Mouse (Mus musculus) urinary bladder, adult 2 months (tissue): ENCODE results near the gene Olfr976. TPM values are rescaled to one million over a fixed set of nuclear protein-coding genes. Genes with fewer than 3 reads are reported as not detected.
"Not testable (repeated sequence)": the region's sequence is repeated elsewhere in the genome, so short reads cannot be mapped to it uniquely, and the experiment has no call there.

Experiments
- DNase-seq: peaks from one replicate; pipeline ENCODE4 v3.0.0; 2022; ENCODE audit warnings: low spot score
- polyA plus RNA-seq: library from polyadenylated mRNA; depleted of rRNA; stranded (reverse); fragments of >200 nt; gene quantifications from 2 replicates; pipeline ENCODE4 v1.2.3, GENCODE M21; 2012; rRNA removed

The Olfr976 gene
- not detected in 2 replicates for polyA plus RNA-seq

DNA sequence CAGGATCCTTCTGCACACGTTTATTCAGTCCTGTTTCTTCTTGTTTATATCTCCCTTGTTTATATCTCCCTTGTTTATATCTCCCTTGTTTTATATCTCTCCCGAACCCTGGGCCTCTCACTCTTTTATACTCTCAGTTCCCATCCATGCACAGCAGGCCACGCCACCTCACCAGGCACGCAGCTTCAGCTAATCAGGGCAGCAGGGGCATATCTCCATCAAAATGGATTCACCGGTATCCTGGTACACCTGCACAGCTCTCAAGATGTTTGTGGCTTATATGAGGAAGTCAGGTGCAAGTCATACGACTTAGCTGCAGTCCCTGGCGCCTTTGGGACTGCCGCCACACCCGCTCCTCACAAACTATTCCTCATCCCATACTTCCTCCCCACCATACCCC is at the start of gene Olfr976:
TSS of gene Olfr976 (minus strand) at position 101 of the 400 bp plus-strand sequence.
- DNase-seq: not testable (repeated sequence)

DNA sequence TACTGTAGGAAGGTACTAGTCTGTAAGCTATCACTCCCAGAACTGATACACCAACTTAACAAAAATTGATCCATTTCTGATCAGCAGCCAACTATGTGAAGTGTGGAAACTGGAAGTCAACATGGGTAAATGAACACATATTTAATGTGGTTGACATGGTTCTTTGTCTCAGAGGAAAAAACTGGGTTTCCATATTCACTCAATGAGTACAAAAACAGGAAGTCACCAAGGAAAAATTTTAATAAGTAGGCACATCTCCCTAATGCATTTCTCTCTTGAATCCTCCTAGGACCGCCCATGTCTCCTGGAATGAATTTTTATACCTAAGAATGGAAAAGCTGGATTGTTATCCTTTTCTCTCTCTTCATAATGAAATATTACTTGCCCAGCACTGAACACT is 48.5 kb upstream of the Olfr976 start, which contains the start of gene Olfr980:
TSS of gene Olfr980 (minus strand) at position 101 of the 400 bp plus-strand sequence.
- DNase-seq: no peak

GRCm38 (mm10) chr9:40003365-40003764 is 42.4 kb upstream of the Olfr976 start, which contains the start of gene Olfr979:
Gene Olfr979 (minus strand): TSS chr9:40003465.
- no peak for DNase-seq

DNA sequence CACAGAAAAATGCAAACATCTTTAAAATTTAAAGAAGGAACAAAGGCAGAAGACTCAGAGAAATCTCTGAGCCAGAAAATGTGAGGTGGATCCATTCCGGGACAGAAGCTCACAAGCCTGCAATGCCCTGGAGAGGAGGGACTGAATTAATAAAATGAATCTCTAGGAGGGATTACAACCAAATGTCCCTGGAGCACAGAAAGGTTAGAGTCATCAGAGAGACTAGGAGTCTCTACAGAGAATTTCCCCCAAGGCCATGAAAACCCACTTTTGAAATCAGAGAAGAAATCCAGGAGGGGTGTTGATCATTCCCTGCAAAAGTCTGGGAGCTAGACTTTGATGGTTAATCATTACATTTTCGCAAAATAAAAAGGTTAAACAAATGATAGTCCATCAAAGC is 30.9 kb upstream of the Olfr976 start, which contains the start of gene Olfr978:
TSS of gene Olfr978 (plus strand) at position 301 of the 400 bp plus-strand sequence.
- DNase-seq: no peak

DNA sequence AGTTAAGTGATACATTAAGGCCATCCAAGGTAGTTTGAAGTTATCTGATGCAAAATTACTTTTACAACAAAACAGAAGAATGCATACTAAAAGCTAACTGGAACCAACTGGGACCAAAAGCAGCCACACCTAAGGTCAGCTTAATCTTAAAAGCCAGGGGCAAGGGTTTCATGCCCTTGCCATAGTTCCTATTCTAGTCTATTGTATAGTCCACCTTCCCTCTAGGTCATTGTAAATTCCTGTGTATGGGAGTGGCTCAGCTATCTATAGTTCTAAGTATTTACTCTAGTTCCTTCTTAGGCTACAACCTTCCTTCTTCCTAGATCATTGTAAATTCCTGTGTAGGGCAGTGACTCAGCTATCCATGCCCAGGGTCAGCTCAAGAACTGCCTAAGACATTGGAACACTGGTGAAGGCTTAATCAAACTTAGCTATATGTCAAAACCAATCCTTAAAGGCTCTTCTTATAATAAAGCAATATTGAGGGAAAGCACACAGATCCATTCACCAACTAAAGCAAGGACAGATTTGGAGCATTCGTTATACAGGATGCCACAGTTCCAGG is 15.7 kb upstream of the Olfr976 start:
- not testable (repeated sequence) for DNase-seq

DNA sequence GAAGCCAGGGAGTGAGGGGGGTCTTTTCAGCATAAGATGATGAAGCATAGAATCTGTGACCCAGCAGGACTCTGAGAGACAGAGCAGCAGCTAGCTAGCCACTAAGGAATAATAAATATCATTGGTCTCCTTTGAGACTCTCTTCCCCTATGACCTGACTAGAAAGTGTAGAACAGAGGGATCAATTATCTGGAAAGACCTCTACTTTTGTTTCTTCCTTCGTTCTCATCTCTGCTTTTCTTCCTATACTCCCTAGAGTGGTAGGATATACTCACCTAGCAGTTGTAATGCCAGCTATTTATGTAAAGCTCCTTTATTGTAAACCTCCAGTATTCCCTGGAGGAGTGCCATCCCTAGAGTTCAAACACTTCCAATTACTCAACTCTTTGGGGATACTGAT is 9.0 kb downstream of the Olfr976 start, which contains the start of gene Olfr975:
TSS of gene Olfr975 (minus strand) at position 101 of the 400 bp plus-strand sequence.
- DNase-seq: no peak

GRCm38 (mm10) chr9:39937201-39937600 is 23.7 kb downstream of the Olfr976 start, which contains the start of gene Olfr974:
Gene Olfr974 (plus strand): TSS chr9:39937501.
- DNase-seq: no peak

DNA sequence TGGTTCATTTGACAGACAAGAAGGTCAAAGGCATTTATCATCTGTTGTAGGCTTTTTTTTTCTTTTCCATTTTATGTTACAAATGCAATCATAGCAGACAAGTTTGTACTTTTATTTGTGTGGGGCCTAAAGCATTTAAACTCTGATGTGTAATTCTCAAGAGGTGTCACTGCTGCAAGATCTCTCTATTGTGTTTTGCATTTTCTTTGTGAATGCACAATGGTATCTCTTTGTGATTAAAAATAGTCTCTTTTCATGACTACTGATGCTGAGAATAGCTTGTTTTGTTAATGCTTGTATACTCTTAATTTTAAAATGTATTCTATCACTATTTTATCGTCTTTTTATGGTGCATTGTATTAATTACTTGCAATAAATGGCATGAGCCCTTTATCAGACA is 32.1 kb downstream of the Olfr976 start:
- not testable (repeated sequence) for DNase-seq

DNA sequence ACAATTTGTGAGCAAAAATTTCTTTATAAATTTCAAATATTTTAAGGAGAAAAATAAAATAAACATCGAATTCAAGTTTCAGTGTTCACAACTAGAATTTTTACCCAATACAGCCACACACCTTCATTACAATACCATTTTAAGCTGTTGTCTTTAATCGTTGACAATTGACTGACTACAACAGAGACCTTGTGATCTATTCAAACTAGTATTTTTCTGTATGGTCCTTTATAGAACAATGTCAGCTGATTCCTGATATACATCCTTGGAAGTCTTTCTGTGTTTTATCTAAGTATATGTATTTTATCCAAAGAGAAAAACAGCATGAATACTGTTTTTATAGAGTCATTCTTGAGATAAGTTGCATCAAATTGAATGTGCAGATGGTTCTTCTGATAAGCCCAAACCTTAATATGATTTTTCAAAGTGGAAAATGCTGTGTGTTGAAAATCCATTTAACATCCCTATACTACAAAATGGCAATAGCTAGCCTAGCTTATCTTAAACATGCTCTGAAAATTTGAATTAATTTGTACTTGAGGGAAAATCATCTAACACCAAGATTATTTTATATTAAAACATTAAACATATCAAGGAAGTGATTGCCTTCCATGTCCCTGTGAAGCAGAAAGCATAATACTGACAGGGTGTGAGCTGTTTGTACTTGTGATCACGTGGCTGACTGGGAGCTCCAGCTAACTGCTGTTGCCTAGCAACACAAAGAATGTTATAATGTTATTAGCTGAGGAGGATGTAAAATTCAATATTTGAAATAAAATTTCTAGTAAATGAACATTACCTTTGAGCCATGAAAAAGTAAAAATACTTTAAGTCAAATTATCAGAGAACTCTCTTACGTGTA is 32.7 kb downstream of the Olfr976 start:
- not testable (repeated sequence) for DNase-seq

DNA sequence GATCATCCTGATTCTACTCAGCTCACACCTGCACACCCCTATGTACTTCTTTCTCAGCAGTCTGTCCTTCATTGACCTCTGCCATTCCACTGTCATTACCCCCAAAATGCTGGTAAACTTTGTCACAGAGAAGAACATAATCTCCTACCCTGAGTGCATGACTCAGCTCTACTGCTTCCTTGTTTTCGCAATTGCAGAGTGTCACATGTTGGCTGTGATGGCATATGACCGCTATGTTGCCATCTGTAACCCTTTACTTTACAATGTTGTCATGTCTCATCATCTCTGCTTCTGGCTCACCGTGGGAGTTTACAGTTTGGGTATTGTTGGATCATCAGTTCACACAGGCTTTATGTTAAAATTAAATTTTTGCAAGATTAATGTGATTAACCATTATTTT is 51.0 kb downstream of the Olfr976 start:
- no peak for DNase-seq

DNA sequence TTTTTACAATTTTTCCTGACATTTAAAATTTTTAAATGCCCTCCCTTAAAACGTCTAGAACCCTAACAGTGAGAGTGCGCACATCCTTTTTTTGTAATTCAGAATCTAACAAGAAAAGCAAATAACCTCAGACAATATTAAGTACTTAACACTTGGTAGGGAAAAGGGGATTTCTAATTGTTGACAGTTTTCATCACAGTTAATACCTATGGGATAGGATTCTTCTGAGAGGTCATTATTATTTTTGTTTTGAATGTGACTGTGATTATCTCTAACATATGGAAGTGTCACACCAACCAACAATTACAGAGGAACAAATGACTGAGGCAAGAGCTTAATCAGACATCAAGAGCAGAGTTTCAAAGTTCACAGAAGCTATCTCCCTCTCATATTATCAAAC is 53.9 kb downstream of the Olfr976 start, which contains the start of gene Olfr229:
TSS of gene Olfr229 (plus strand) at position 301 of the 400 bp plus-strand sequence.
- DNase-seq: no peak

DNA sequence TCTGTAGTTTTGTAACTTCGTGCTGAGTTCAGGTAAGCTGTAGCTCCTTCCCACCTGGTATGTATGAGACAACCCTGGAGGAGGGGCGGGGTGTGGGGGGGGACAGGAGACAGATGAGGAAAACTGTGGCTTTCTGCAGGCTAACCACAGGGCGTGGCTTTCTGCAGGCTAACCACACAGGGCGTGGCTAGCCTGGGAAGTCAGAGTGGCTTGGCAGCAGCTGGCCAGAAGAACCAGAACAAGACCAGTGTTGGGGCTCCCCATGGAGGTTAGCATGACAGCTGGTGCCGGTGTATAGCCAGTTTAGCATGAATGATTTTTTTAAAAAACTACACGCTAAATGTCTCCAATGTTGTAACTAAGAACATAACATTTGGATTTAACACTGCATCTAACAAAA is 55.8 kb downstream of the Olfr976 start:
- no peak for DNase-seq

Other genes starting within 250 kb of the Olfr976 start
- gene Olfr965, start 249.8 kb downstream of the Olfr976 start, polyA plus RNA-seq: not detected in 2 replicates
- not detected in 2 replicates for gene Olfr150, start 230.2 kb downstream of the Olfr976 start, polyA plus RNA-seq
- not detected in 2 replicates for gene Olfr967, start 214.9 kb downstream of the Olfr976 start, polyA plus RNA-seq
- gene Olfr968, start 177.9 kb downstream of the Olfr976 start, polyA plus RNA-seq: not detected in 2 replicates
- not detected in 2 replicates for gene Olfr969, start 170.2 kb downstream of the Olfr976 start, polyA plus RNA-seq
- gene Olfr970, start 152.3 kb downstream of the Olfr976 start, polyA plus RNA-seq: not detected in 2 replicates
- not detected in 2 replicates for gene Olfr971, start 124.3 kb downstream of the Olfr976 start, polyA plus RNA-seq
- not detected in 2 replicates for gene Olfr972, start 94.7 kb downstream of the Olfr976 start, polyA plus RNA-seq
- gene Olfr229, start 53.8 kb downstream of the Olfr976 start, polyA plus RNA-seq: not detected in 2 replicates
- not detected in 2 replicates for gene Olfr974, start 23.6 kb downstream of the Olfr976 start, polyA plus RNA-seq
- gene Olfr975, start 9.1 kb downstream of the Olfr976 start, polyA plus RNA-seq: not detected in 2 replicates
- not detected in 2 replicates for gene Olfr978, start 31.0 kb upstream of the Olfr976 start, polyA plus RNA-seq
- gene Olfr979, start 42.3 kb upstream of the Olfr976 start, polyA plus RNA-seq: not detected in 2 replicates
- gene Olfr980, start 48.4 kb upstream of the Olfr976 start, polyA plus RNA-seq: not detected in 2 replicates
- gene Olfr981, start 60.3 kb upstream of the Olfr976 start, polyA plus RNA-seq: not detected in 2 replicates
- gene Olfr982, start 112.7 kb upstream of the Olfr976 start, polyA plus RNA-seq: not detected in 2 replicates
- gene Olfr983, start 132.5 kb upstream of the Olfr976 start, polyA plus RNA-seq: not detected in 2 replicates
- not detected in 2 replicates for gene Olfr984, start 153.1 kb upstream of the Olfr976 start, polyA plus RNA-seq
- not detected in 2 replicates for gene Olfr985, start 169.1 kb upstream of the Olfr976 start, polyA plus RNA-seq
- not detected in 2 replicates for gene Tmem225, start 187.0 kb upstream of the Olfr976 start, polyA plus RNA-seq
- not detected in 2 replicates for gene Olfr986, start 219.8 kb upstream of the Olfr976 start, polyA plus RNA-seq
- 3.2 and 3.7 TPM in 2 replicates for gene Zfp202, start 231.2 kb upstream of the Olfr976 start, polyA plus RNA-seq